Mouse (Mus musculus): Measurements from ENCODE around the gene L1td1. TPM values are rescaled to one million over a fixed set of nuclear protein-coding genes. Genes with fewer than 3 reads are reported as not detected.

The L1td1 gene
- not detected for polyA plus RNA-seq (2014; fragmentation: Illumina TruSeq; extraction: RNeasy Lipid Tissue Mini Kit (QIAGEN cat#74804); ENCODE audit: low replicate concordance)

DNA sequence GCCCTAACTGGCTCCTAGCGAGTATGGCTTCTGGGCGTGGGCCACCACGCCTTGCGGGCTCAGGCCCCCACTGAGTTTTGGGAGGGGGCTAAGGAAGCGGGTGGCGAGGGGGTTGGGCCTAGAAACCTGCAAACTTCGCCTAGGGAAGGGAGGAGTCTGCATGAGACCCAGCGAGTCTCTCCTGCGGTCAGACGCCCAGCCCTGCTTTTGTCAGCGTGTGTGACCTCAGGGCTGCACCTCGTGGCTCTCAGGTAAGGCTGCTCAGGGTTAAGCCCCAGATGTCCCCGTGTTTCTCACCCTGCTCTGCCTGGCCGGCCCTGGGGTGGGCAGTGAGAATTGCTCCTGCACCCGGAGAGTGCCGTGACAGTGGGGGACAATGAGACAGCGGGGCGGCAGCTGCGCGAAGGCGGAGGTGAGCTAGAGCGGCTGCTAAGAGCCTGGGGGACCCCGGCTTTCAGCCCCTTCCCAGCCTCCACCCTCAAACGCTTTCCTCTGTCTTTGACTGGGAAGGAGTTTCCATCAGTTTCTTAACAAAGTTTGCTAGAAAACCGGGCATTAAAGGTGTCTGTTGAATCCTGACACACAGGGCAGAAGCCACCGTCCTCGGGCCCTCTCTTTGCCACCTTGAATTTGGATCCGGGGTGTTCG, at the start of gene L1td1:
Gene L1td1, plus strand, starts transcription at position 145 of the 648 bp plus-strand sequence.

Other genes starting within 250 kb of the L1td1 start
- 0.26 TPM for gene Kank4, start 90.8 kb downstream of the L1td1 start, polyA plus RNA-seq (2014; fragmentation: Illumina TruSeq; extraction: RNeasy Lipid Tissue Mini Kit (QIAGEN cat#74804); ENCODE audit: low replicate concordance)
- gene I0C0044D17Rik, start 97.1 kb downstream of the L1td1 start, polyA plus RNA-seq (2014; fragmentation: Illumina TruSeq; extraction: RNeasy Lipid Tissue Mini Kit (QIAGEN cat#74804); ENCODE audit: low replicate concordance), result not detected
- 129 TPM for gene Usp1, start 197.1 kb downstream of the L1td1 start, polyA plus RNA-seq (2014; fragmentation: Illumina TruSeq; extraction: RNeasy Lipid Tissue Mini Kit (QIAGEN cat#74804); ENCODE audit: low replicate concordance)